Mouse (Mus musculus): ENCODE results near the gene Pid1. TPM values are rescaled to one million over a fixed set of nuclear protein-coding genes. Genes with fewer than 3 reads are reported as not detected.

The Pid1 gene
- polyA plus RNA-seq, 1 experiment from 2014 or later = 17.1 TPM

DNA sequence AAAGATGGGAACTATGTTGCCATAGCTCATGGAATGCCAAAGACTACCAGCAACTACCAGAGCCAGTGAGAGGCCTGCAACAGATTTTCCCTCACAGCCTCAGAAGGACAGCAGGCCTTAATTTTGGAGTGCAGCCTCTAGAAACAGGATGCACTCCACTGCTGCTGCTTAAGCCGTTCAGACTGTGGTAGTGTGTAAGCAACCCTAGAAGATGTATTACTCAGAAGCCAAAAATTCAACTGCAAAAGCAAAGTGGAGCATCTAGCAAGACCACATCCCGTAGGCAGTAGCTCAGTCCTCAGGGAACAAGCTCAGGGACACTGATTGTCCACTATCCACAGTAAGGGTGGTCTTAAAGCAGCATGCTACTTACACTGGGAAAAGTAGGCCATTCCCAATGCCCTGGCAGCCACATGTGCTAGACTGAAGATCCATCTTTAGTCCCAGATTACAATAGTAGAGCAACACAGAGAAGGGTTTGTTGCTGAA, 92.2 kb downstream of the Pid1 start:
- H3K27ac ChIP-seq (ENCODE audit: low read depth) = no peak overlapping the region
- no peaks in the 10 kb centered on the region for H3K4me1 ChIP-seq (replicated peaks; ENCODE audit: control insufficient read depth, insufficient read depth, low read length)
- no peak for ATAC-seq (replicated peaks; ENCODE audit: low FRiP score, low TSS enrichment, low read depth)
- 73% methylated on average over 2 of the region's 2 CpGs for WGBS
- H3K9ac ChIP-seq (ENCODE audit: low read length) = no peak overlapping the region
- H3K4me2 ChIP-seq (ENCODE audit: low read length) = no peak overlapping the region
- no peaks in the 10 kb centered on the region for H3K36me3 ChIP-seq (ENCODE audit: control insufficient read depth, insufficient read depth, low read length)
- no peak for DNase-seq (ENCODE audit: low spot score)
- no peaks in the 10 kb centered on the region for H3K27me3 ChIP-seq (replicated peaks; ENCODE audit: control insufficient read depth, insufficient read depth, low read length)
- no peak overlapping the region for H3K4me3 ChIP-seq (ENCODE audit: low read depth, low read length)
- no peaks in the 10 kb centered on the region for H3K9me3 ChIP-seq (ENCODE audit: control insufficient read depth, low read length)

GRCm38 (mm10) chr1:84257656-84258055, 106.3 kb downstream of the Pid1 start:
- Histone ChIP-seq H3K36me3 (ENCODE audit: control insufficient read depth, insufficient read depth, low read length) (no peaks in the 10 kb centered on the region), H3K4me1 (replicated peaks; ENCODE audit: control insufficient read depth, insufficient read depth, low read length) (no peaks in the 10 kb centered on the region), H3K27me3 (replicated peaks; ENCODE audit: control insufficient read depth, insufficient read depth, low read length) (no peaks in the 10 kb centered on the region), H3K4me3 (ENCODE audit: low read depth, low read length) (no peak overlapping the region), H3K9ac (ENCODE audit: low read length) (no peak overlapping the region), H3K4me2 (ENCODE audit: low read length) (no peak overlapping the region), H3K9me3 (ENCODE audit: control insufficient read depth, low read length) (no peaks in the 10 kb centered on the region), H3K27ac (ENCODE audit: low read depth) (no peak overlapping the region)
- 97% methylated on average over 2 of the region's 2 CpGs for WGBS
- DNase-seq (ENCODE audit: low spot score) (no peak), ATAC-seq (replicated peaks; ENCODE audit: low FRiP score, low TSS enrichment, low read depth) (no peak)

- H3K9me3 ChIP-seq (ENCODE audit: control insufficient read depth, low read length) = no peaks in the 10 kb centered on the region
- 60% methylated on average over 5 of the region's 5 CpGs for WGBS
- no peak overlapping the region for H3K9ac ChIP-seq (ENCODE audit: low read length)
- H3K4me2 ChIP-seq (ENCODE audit: low read length) = no peak overlapping the region
- no peak for DNase-seq (ENCODE audit: low spot score)
- H3K27me3 ChIP-seq (replicated peaks; ENCODE audit: control insufficient read depth, insufficient read depth, low read length) = no peaks in the 10 kb centered on the region
- no peaks in the 10 kb centered on the region for H3K36me3 ChIP-seq (ENCODE audit: control insufficient read depth, insufficient read depth, low read length)
- ATAC-seq (replicated peaks; ENCODE audit: low FRiP score, low TSS enrichment, low read depth) = no peak
- no peak overlapping the region for H3K27ac ChIP-seq (ENCODE audit: low read depth)
- H3K4me3 ChIP-seq (ENCODE audit: low read depth, low read length) = no peak overlapping the region
- H3K4me1 ChIP-seq (replicated peaks; ENCODE audit: control insufficient read depth, insufficient read depth, low read length) = no peaks in the 10 kb centered on the region
These were observed 109.6 kb downstream of the Pid1 start for GRCm38 (mm10) chr1:84254361-84254760.

DNA sequence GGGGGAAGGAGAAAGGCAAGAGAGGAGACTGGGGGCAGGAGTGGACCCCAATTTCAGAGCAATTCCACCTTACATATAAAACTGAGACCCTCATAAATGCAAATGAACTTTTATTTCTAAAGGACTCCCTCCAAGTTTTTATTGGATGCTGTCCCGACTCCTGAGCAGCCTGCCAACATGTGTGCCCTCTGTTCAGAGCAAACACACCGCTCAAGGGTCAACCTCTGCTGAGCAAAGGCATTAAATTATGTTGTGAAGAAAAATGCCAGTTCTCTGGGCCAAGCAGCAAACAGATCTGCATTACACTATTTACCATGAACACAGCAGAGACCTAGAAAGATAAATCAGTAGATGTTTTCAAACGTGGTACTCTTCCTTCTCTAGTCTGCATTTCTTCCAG, 110.1 kb downstream of the Pid1 start:
- H3K9ac ChIP-seq (ENCODE audit: low read length) = no peak overlapping the region
- no peak for ATAC-seq (replicated peaks; ENCODE audit: low FRiP score, low TSS enrichment, low read depth)
- H3K4me1 ChIP-seq (replicated peaks; ENCODE audit: control insufficient read depth, insufficient read depth, low read length) = no peaks in the 10 kb centered on the region
- H3K4me2 ChIP-seq (ENCODE audit: low read length) = no peak overlapping the region
- no peaks in the 10 kb centered on the region for H3K36me3 ChIP-seq (ENCODE audit: control insufficient read depth, insufficient read depth, low read length)
- H3K4me3 ChIP-seq (ENCODE audit: low read depth, low read length) = no peak overlapping the region
- no peaks in the 10 kb centered on the region for H3K27me3 ChIP-seq (replicated peaks; ENCODE audit: control insufficient read depth, insufficient read depth, low read length)
- no peaks in the 10 kb centered on the region for H3K9me3 ChIP-seq (ENCODE audit: control insufficient read depth, low read length)
- no peak overlapping the region for H3K27ac ChIP-seq (ENCODE audit: low read depth)
- WGBS = 25% methylated on average over 3 of the region's 3 CpGs
- DNase-seq (ENCODE audit: low spot score) = no peak

GRCm38 (mm10) chr1:84251205-84251604, 112.8 kb downstream of the Pid1 start:
- Histone ChIP-seq H3K9me3 (ENCODE audit: control insufficient read depth, low read length) (no peaks in the 10 kb centered on the region), H3K27ac (ENCODE audit: low read depth) (no peak overlapping the region), H3K4me3 (ENCODE audit: low read depth, low read length) (no peak overlapping the region), H3K36me3 (ENCODE audit: control insufficient read depth, insufficient read depth, low read length) (no peaks in the 10 kb centered on the region), H3K9ac (ENCODE audit: low read length) (no peak overlapping the region), H3K27me3 (replicated peaks; ENCODE audit: control insufficient read depth, insufficient read depth, low read length) (no peaks in the 10 kb centered on the region), H3K4me1 (replicated peaks; ENCODE audit: control insufficient read depth, insufficient read depth, low read length) (no peaks in the 10 kb centered on the region), H3K4me2 (ENCODE audit: low read length) (no peak overlapping the region)
- DNase-seq (ENCODE audit: low spot score) = no peak
- no peak for ATAC-seq (replicated peaks; ENCODE audit: low FRiP score, low TSS enrichment, low read depth)
- WGBS = 45% methylated on average over 1 of the region's 1 CpGs

DNA sequence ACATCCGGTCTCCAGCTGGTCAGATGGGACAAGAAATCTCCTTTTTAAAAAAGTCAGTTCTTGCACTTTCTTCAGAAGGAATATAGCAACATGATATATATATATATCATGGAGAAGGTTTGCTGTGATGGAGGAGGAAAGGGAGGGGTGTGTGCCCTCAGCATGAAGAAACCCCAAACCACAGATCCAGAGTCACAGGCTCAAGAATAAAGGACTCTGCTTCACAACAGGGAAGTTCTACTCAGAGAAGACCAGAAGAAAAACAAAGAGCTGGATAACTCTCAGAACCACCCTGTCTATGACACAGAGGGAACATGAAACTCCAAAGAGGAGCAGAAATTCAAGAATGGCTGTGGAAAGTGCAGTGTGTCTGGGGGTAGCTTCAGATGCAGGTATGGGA, 113.2 kb downstream of the Pid1 start:
- Histone ChIP-seq H3K9me3 (ENCODE audit: control insufficient read depth, low read length) (no peaks in the 10 kb centered on the region), H3K27me3 (replicated peaks; ENCODE audit: control insufficient read depth, insufficient read depth, low read length) (no peaks in the 10 kb centered on the region), H3K4me2 (ENCODE audit: low read length) (no peak overlapping the region), H3K4me1 (replicated peaks; ENCODE audit: control insufficient read depth, insufficient read depth, low read length) (no peaks in the 10 kb centered on the region), H3K27ac (ENCODE audit: low read depth) (no peak overlapping the region), H3K9ac (ENCODE audit: low read length) (no peak overlapping the region), H3K4me3 (ENCODE audit: low read depth, low read length) (no peak overlapping the region), H3K36me3 (ENCODE audit: control insufficient read depth, insufficient read depth, low read length) (no peaks in the 10 kb centered on the region)
- ATAC-seq (replicated peaks; ENCODE audit: low FRiP score, low TSS enrichment, low read depth) (no peak), DNase-seq (ENCODE audit: low spot score) (no peak)
- WGBS = 71% methylated on average over 1 of the region's 1 CpGs

DNA sequence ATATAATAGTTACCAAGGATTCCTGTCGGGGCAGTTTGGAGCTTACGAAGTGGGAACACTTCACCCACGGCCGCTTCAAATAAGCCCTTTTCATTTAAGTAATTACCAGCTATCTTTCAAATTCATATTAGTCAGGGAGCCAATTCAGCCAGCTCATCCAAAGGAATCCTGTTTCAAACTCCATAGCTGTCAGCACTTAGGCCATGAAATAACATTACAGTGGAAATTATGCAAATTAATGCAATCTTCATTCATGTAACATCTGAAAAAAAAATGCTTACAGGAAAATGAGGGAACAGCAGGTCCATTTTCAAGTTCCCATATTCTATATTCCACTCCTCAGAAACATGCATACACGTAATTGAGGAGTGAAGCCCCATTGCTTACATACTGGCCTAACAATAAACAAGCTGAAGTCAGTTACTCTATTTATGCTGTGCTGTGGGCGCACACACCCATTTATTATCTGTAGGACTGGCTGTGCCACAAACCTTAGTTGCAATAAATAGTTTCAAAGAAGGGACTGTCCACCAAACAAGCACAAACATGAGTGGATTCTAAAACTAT, 114.1 kb downstream of the Pid1 start:
- 83% methylated on average over 6 of the region's 6 CpGs for WGBS
- Histone ChIP-seq H3K4me2 (ENCODE audit: low read length) (no peak overlapping the region), H3K9me3 (ENCODE audit: control insufficient read depth, low read length) (no peaks in the 10 kb centered on the region), H3K36me3 (ENCODE audit: control insufficient read depth, insufficient read depth, low read length) (no peaks in the 10 kb centered on the region), H3K4me3 (ENCODE audit: low read depth, low read length) (no peak overlapping the region), H3K27me3 (replicated peaks; ENCODE audit: control insufficient read depth, insufficient read depth, low read length) (no peaks in the 10 kb centered on the region), H3K4me1 (replicated peaks; ENCODE audit: control insufficient read depth, insufficient read depth, low read length) (no peaks in the 10 kb centered on the region), H3K9ac (ENCODE audit: low read length) (no peak overlapping the region), H3K27ac (ENCODE audit: low read depth) (no peak overlapping the region)
- ATAC-seq (replicated peaks; ENCODE audit: low FRiP score, low TSS enrichment, low read depth) (no peak), DNase-seq (ENCODE audit: low spot score) (no peak)

GRCm38 (mm10) chr1:84247111-84247510, 116.9 kb downstream of the Pid1 start:
- no peaks in the 10 kb centered on the region for H3K36me3 ChIP-seq (ENCODE audit: control insufficient read depth, insufficient read depth, low read length)
- WGBS = 83% methylated on average over 3 of the region's 3 CpGs
- no peak overlapping the region for H3K9ac ChIP-seq (ENCODE audit: low read length)
- no peak overlapping the region for H3K4me3 ChIP-seq (ENCODE audit: low read depth, low read length)
- H3K27me3 ChIP-seq (replicated peaks; ENCODE audit: control insufficient read depth, insufficient read depth, low read length) = no peaks in the 10 kb centered on the region
- ATAC-seq (replicated peaks; ENCODE audit: low FRiP score, low TSS enrichment, low read depth) = no peak
- no peak overlapping the region for H3K27ac ChIP-seq (ENCODE audit: low read depth)
- H3K4me2 ChIP-seq (ENCODE audit: low read length) = no peak overlapping the region
- no peaks in the 10 kb centered on the region for H3K4me1 ChIP-seq (replicated peaks; ENCODE audit: control insufficient read depth, insufficient read depth, low read length)
- H3K9me3 ChIP-seq (ENCODE audit: control insufficient read depth, low read length) = no peaks in the 10 kb centered on the region
- no peak for DNase-seq (ENCODE audit: low spot score)

GRCm38 (mm10) chr1:84241192-84241828, 122.7 kb downstream of the Pid1 start:
- Histone ChIP-seq H3K4me1 (replicated peaks; ENCODE audit: control insufficient read depth, insufficient read depth, low read length) (no peaks in the 10 kb centered on the region), H3K9me3 (ENCODE audit: control insufficient read depth, low read length) (no peaks in the 10 kb centered on the region), H3K27me3 (replicated peaks; ENCODE audit: control insufficient read depth, insufficient read depth, low read length) (no peaks in the 10 kb centered on the region), H3K4me3 (ENCODE audit: low read depth, low read length) (no peak overlapping the region), H3K4me2 (ENCODE audit: low read length) (no peak overlapping the region), H3K9ac (ENCODE audit: low read length) (no peak overlapping the region), H3K27ac (ENCODE audit: low read depth) (no peak overlapping the region), H3K36me3 (ENCODE audit: control insufficient read depth, insufficient read depth, low read length) (no peaks in the 10 kb centered on the region)
- ATAC-seq (replicated peaks; ENCODE audit: low FRiP score, low TSS enrichment, low read depth) = no peak
- WGBS = 65% methylated on average over 4 of the region's 4 CpGs
- DNase-seq (ENCODE audit: low spot score) = no peak
